ENCODE assay signal across 13 mouse cellular contexts in genomic region chr16:62941763-62942162, GRCm38 (mm10).
DNase-seq lines count a peak whose midpoint lies in the region; ATAC-seq and TF ChIP-seq lines count a peak whose summit lies in the region.
"Had no signal": no experiment of that assay in that cellular context is flagged by ENCODE, and none has a peak within 500 bp of the region (broad histone marks: within the 10 kb centered on the region; RNA-seq: fewer than 3 reads in every experiment).

No protein-coding gene starts in this region.

- no peak for TF ChIP-seq CTCF in forebrain, postnatal 0 days (IDR thresholded peaks at IDR 0.05; ENCODE audit: low read depth)

- WGBS in embryonic facial prominence, embryonic 11.5 days, result 59% methylated on average over 10 of the region's 10 CpGs
- WGBS in embryonic facial prominence, embryonic 10.5 days, result 69% methylated on average over 10 of the region's 10 CpGs
- 56% methylated on average over 10 of the region's 10 CpGs for WGBS in neural tube, embryonic 11.5 days
- WGBS in forebrain, postnatal 0 days, result 43% methylated on average over 10 of the region's 10 CpGs

- H3K4me3 ChIP-seq in embryonic facial prominence, embryonic 11.5 days (ENCODE audit: low read depth, low read length), result no peak overlapping the region
- H3K4me3 ChIP-seq in embryonic facial prominence, embryonic 10.5 days, result no peak overlapping the region
- H3K4me3 ChIP-seq in neural tube, embryonic 11.5 days (ENCODE audit: low read depth, low read length), result no peak overlapping the region
- H3K4me3 ChIP-seq in forebrain, postnatal 0 days (ENCODE audit: low read depth, low read length), result no peak overlapping the region
- H3K4me3 ChIP-seq: erythroblast, embryonic 14.5 days; gastrocnemius, adult 2 months; kidney, embryonic 15.5 days; liver, embryonic 12.5 days; neural tube, embryonic 13.5 days had no signal

- intact Hi-C loops in heart, postnatal 10 days (cut with DNase I), result loop anchor here (2.0 to 10.0 kb wide), 3 partner anchors 923 to 1807 kb away; partner anchors contain the start of gene Epha3

- H3K9ac ChIP-seq in embryonic facial prominence, embryonic 11.5 days (replicated peaks; ENCODE audit: low read length), result no peak overlapping the region
- H3K9ac ChIP-seq in neural tube, embryonic 11.5 days (ENCODE audit: low read length), result 0 out of 2 replicates have a peak overlapping the region, but pooled peaks have one; percentile 14
- H3K9ac ChIP-seq in forebrain, postnatal 0 days, result no peak overlapping the region
- H3K9ac ChIP-seq: kidney, embryonic 15.5 days; liver, embryonic 12.5 days; neural tube, embryonic 13.5 days had no signal

- no peaks in the 10 kb centered on the region for H3K4me1 ChIP-seq in embryonic facial prominence, embryonic 11.5 days (ENCODE audit: control insufficient read depth, insufficient read depth, low read length)
- H3K4me1 ChIP-seq in embryonic facial prominence, embryonic 10.5 days, result peaks cover 7% of the 10 kb centered on the region; the same call in 1 of the 2 replicates
- H3K4me1 ChIP-seq in neural tube, embryonic 11.5 days (ENCODE audit: control insufficient read depth, insufficient read depth, low read length), result no peaks in the 10 kb centered on the region; the same call in 1 of the 2 replicates
- no peaks in the 10 kb centered on the region; the same call in 1 of the 2 replicates for H3K4me1 ChIP-seq in forebrain, postnatal 0 days (ENCODE audit: insufficient read depth)
- H3K4me1 ChIP-seq: liver, embryonic 12.5 days had no signal

- H3K4me2 ChIP-seq in embryonic facial prominence, embryonic 11.5 days (ENCODE audit: low read depth, low read length), result no peak overlapping the region
- H3K4me2 ChIP-seq in neural tube, embryonic 11.5 days (ENCODE audit: low read depth), result no peak overlapping the region
- no peak overlapping the region for H3K4me2 ChIP-seq in forebrain, postnatal 0 days (ENCODE audit: low read depth)
- H3K4me2 ChIP-seq: liver, embryonic 12.5 days had no signal

- H3K27ac ChIP-seq in embryonic facial prominence, embryonic 11.5 days (replicated peaks; ENCODE audit: low read depth, low read length), result no peak overlapping the region; the same call in 1 of the 2 replicates
- no peak overlapping the region for H3K27ac ChIP-seq in embryonic facial prominence, embryonic 10.5 days (replicated peaks)
- 0 out of 2 replicates have a peak overlapping the region, but pooled peaks have one; percentile 35 for H3K27ac ChIP-seq in neural tube, embryonic 11.5 days (ENCODE audit: low read depth, low read length)
- H3K27ac ChIP-seq in forebrain, postnatal 0 days (ENCODE audit: low read depth, low read length), result no peak overlapping the region
- H3K27ac ChIP-seq: gastrocnemius, adult 2 months; kidney, embryonic 15.5 days; liver, embryonic 12.5 days; neural tube, embryonic 13.5 days had no signal

- no peak for DNase-seq in embryonic facial prominence, embryonic 11.5 days (ENCODE audit: low spot score)
- no peak for DNase-seq in embryonic facial prominence, embryonic 10.5 days (ENCODE audit: low spot score)
- peak; percentile 15 for DNase-seq in neural tube, embryonic 11.5 days (ENCODE audit: low spot score)
- no peak for DNase-seq in neural tube, embryonic 10.5 days (ENCODE audit: extremely low spot score, low spot score)
- DNase-seq in forebrain, postnatal 0 days, result peak; percentile 27
- DNase-seq in retina, postnatal 1 day, result peak; percentile 17
- no peak for DNase-seq in heart, postnatal 10 days
- DNase-seq in spleen, postnatal 10 days (ENCODE audit: low spot score in 2 of 2), result no peak
- DNase-seq: gastrocnemius, adult 2 months had no signal

- no peaks in the 10 kb centered on the region for H3K27me3 ChIP-seq in embryonic facial prominence, embryonic 11.5 days (ENCODE audit: control insufficient read depth, insufficient read depth, low read length)
- H3K27me3 ChIP-seq in embryonic facial prominence, embryonic 10.5 days (replicated peaks; ENCODE audit: low read depth, poor library complexity, severe bottlenecking), result no peaks in the 10 kb centered on the region
- no peaks in the 10 kb centered on the region for H3K27me3 ChIP-seq in neural tube, embryonic 11.5 days (ENCODE audit: control insufficient read depth, insufficient read depth, low read length)
- no peaks in the 10 kb centered on the region for H3K27me3 ChIP-seq in forebrain, postnatal 0 days (ENCODE audit: insufficient read depth, low read length)
- H3K27me3 ChIP-seq: kidney, embryonic 15.5 days; liver, embryonic 12.5 days; neural tube, embryonic 13.5 days had no signal

- 0 out of 2 replicates have a peak, but pooled peaks have one; percentile 32 for ATAC-seq in embryonic facial prominence, embryonic 11.5 days (replicated peaks; ENCODE audit: insufficient number of reproducible peaks, low FRiP score, low TSS enrichment, low read depth)
- ATAC-seq in neural tube, embryonic 11.5 days (ENCODE audit: insufficient read depth, low FRiP score, low TSS enrichment), result no peak; the same call in 1 of the 2 replicates
- ATAC-seq in forebrain, postnatal 0 days, result peak; percentile 44
- ATAC-seq: liver, embryonic 12.5 days had no signal

- H3K36me3 ChIP-seq in embryonic facial prominence, embryonic 11.5 days (replicated peaks; ENCODE audit: control insufficient read depth, insufficient read depth, low read depth, low read length), result no peaks in the 10 kb centered on the region
- H3K36me3 ChIP-seq in embryonic facial prominence, embryonic 10.5 days (replicated peaks), result no peaks in the 10 kb centered on the region
- H3K36me3 ChIP-seq in neural tube, embryonic 11.5 days (ENCODE audit: control insufficient read depth, insufficient read depth, low read length), result no peaks in the 10 kb centered on the region
- no peaks in the 10 kb centered on the region for H3K36me3 ChIP-seq in forebrain, postnatal 0 days (ENCODE audit: insufficient read depth)
- H3K36me3 ChIP-seq: kidney, embryonic 15.5 days; liver, embryonic 12.5 days; neural tube, embryonic 13.5 days had no signal

- no peaks in the 10 kb centered on the region for H3K9me3 ChIP-seq in embryonic facial prominence, embryonic 11.5 days (replicated peaks; ENCODE audit: control insufficient read depth, low read length)
- H3K9me3 ChIP-seq in embryonic facial prominence, embryonic 10.5 days, result no peaks in the 10 kb centered on the region
- no peaks in the 10 kb centered on the region for H3K9me3 ChIP-seq in neural tube, embryonic 11.5 days (ENCODE audit: control insufficient read depth, low read length)
- H3K9me3 ChIP-seq in forebrain, postnatal 0 days (ENCODE audit: low read length), result no peaks in the 10 kb centered on the region
- H3K9me3 ChIP-seq: kidney, embryonic 15.5 days; liver, embryonic 12.5 days; neural tube, embryonic 13.5 days had no signal

Comparison
In these comparisons a context has a peak if more than half of its experiments do, and no peak if none do; other contexts are left out.
1. DNase-seq: peak in neural tube, embryonic 11.5 days (single experiment), forebrain, postnatal 0 days (single experiment) and retina, postnatal 1 day (single experiment); none in embryonic facial prominence, embryonic 11.5 days (single experiment), embryonic facial prominence, embryonic 10.5 days (single experiment), neural tube, embryonic 10.5 days (single experiment), heart, postnatal 10 days (0 of 2) and spleen, postnatal 10 days (0 of 2).